Mouse (Mus musculus) intestine, postnatal 0 days (tissue): Measurements from ENCODE around the gene Upk3b. TPM values are rescaled to one million over a fixed set of nuclear protein-coding genes. Genes with fewer than 3 reads are reported as not detected.

Experiments
- ATAC-seq: fragments of 200-750 bp; cut with Nextera tagmentation; 2 replicates; pipeline ENCODE4 v1.8.0; 2017; ENCODE audit warnings: mild to moderate bottlenecking, moderate TSS enrichment, moderate library complexity
- H3K27ac ChIP-seq: fragments of 300-500 bp; sonication (generic); 2 replicates; pipeline ENCODE4 v1.5.1; 2014; ENCODE audit warnings: mild to moderate bottlenecking, low read depth, low read length, moderate library complexity
- H3K27me3 ChIP-seq: fragments of 300-500 bp; sonication (generic); replicated peaks from 2 replicates; pipeline ENCODE4 v1.6.1; 2014; ENCODE audit warnings: low read length, mixed read lengths; ENCODE audit not compliant: control insufficient read depth, insufficient read depth
- H3K36me3 ChIP-seq: fragments of 300-500 bp; sonication (generic); 2 replicates; pipeline ENCODE4 v1.6.1; 2014; ENCODE audit warnings: mild to moderate bottlenecking, moderate library complexity; ENCODE audit not compliant: control insufficient read depth, insufficient read depth
- H3K4me1 ChIP-seq: fragments of 300-500 bp; sonication (generic); replicated peaks from 2 replicates; pipeline ENCODE4 v1.6.1; 2014; ENCODE audit warnings: antibody characterized with exemption, low read length, mixed read lengths; ENCODE audit not compliant: control insufficient read depth, insufficient read depth
- H3K4me2 ChIP-seq: fragments of 300-500 bp; sonication (generic); replicated peaks from 2 replicates; pipeline ENCODE4 v1.6.1; 2014; ENCODE audit warnings: low read depth, mild to moderate bottlenecking, moderate library complexity
- H3K4me3 ChIP-seq: fragments of 300-500 bp; sonication (generic); 2 replicates; pipeline ENCODE4 v1.5.1; 2014; ENCODE audit warnings: low read depth, low read length
- H3K9ac ChIP-seq: fragments of 300-500 bp; sonication (generic); 2 replicates; pipeline ENCODE4 v1.6.1; 2014; ENCODE audit warnings: mild to moderate bottlenecking, low read depth, low read length
- H3K9me3 ChIP-seq: fragments of 300-500 bp; sonication (generic); 2 replicates; pipeline ENCODE4 v1.6.1; 2016; ENCODE audit warnings: mixed run types; ENCODE audit not compliant: control insufficient read depth
- CTCF ChIP-seq: sonication (generic); IDR thresholded peaks from 2 replicates; pipeline ENCODE4 v1.5.1; 2016; ENCODE audit warnings: low read depth, mild to moderate bottlenecking, control low read depth, antibody characterized with exemption, moderate library complexity
- WGBS: fragments of 180-500 bp; shearing (Covaris S2); extraction: QIAGEN DNeasy Blood & Tissue Kit; methylation state at CpG from one replicate; pipeline ENCODE4 v1.1.7; 2014; 5-methylcytosine and 5-hydroxymethylcytosine counted together
- polyA plus RNA-seq: library from polyadenylated mRNA; unstranded; fragments of >200 nt; fragmentation: Nextera tagmentation; extraction: Ambion mirVana; gene quantifications from 2 replicates; pipeline ENCODE4 v1.2.1, GENCODE M21; 2015

Gene Upk3b
- polyA plus RNA-seq, 1 experiment from 2014 or later = 18.3 TPM

GRCm38 (mm10) chr5:136051231-136052085 lies 13.2 kb downstream of the Upk3b start:
- TF ChIP-seq CTCF = no peak
- no peak overlapping the region for H3K9ac ChIP-seq
- ATAC-seq = peak; percentile 17; the same call in 1 of the 2 replicates
- no peak overlapping the region for H3K4me3 ChIP-seq
- no peaks in the 10 kb centered on the region for H3K9me3 ChIP-seq
- no peaks in the 10 kb centered on the region for H3K36me3 ChIP-seq
- no peaks in the 10 kb centered on the region for H3K4me1 ChIP-seq
- H3K27ac ChIP-seq = no peak overlapping the region
- WGBS = 24% methylated on average over 10 of the region's 10 CpGs
- no peak overlapping the region; the same call in 1 of the 2 replicates for H3K4me2 ChIP-seq
- H3K27me3 ChIP-seq = no peaks in the 10 kb centered on the region

GRCm38 (mm10) chr5:136052861-136053655 lies 14.8 kb downstream of the Upk3b start:
- TF ChIP-seq CTCF = no peak
- Histone ChIP-seq H3K9me3 (no peaks in the 10 kb centered on the region), H3K4me2 (no peak overlapping the region), H3K27ac (no peak overlapping the region), H3K9ac (no peak overlapping the region), H3K4me1 (no peaks in the 10 kb centered on the region), H3K27me3 (no peaks in the 10 kb centered on the region), H3K4me3 (no peak overlapping the region), H3K36me3 (no peaks in the 10 kb centered on the region)
- ATAC-seq = no peak
- 78% methylated on average over 8 of the region's 8 CpGs for WGBS

GRCm38 (mm10) chr5:136054301-136055077 lies 16.2 kb downstream of the Upk3b start, which contains the start of gene Upk3bl:
Gene Upk3bl, plus strand, starts transcription at chr5:136054492.
- Histone ChIP-seq H3K9ac (no peak within 1 kb of the TSS), H3K9me3 (no peaks in the 10 kb centered on the region), H3K4me1 (no peaks in the 10 kb centered on the region), H3K27ac (no peak within 1 kb of the TSS), H3K27me3 (no peaks in the 10 kb centered on the region), H3K4me3 (no peak within 1 kb of the TSS), H3K36me3 (no peaks in the 10 kb centered on the region), H3K4me2 (no peak within 1 kb of the TSS)
- no peak for ATAC-seq
- TF ChIP-seq CTCF = no peak
- 69% methylated on average over 11 of the region's 11 CpGs for WGBS

- H3K4me1 ChIP-seq = no peaks in the 10 kb centered on the region
- H3K4me3 ChIP-seq = no peak overlapping the region
- 54% methylated on average over 4 of the region's 4 CpGs for WGBS
- H3K27me3 ChIP-seq = no peaks in the 10 kb centered on the region
- no peak overlapping the region for H3K4me2 ChIP-seq
- H3K9ac ChIP-seq = no peak overlapping the region
- no peak for ATAC-seq
- H3K36me3 ChIP-seq = no peaks in the 10 kb centered on the region
- no peaks in the 10 kb centered on the region for H3K9me3 ChIP-seq
- peak; percentile 35; the same call in 1 of the 2 replicates for TF ChIP-seq CTCF
- no peak overlapping the region for H3K27ac ChIP-seq
Measured at GRCm38 (mm10) chr5:136056062-136056461, 17.8 kb downstream of the Upk3b start.

- no peak for ATAC-seq
- TF ChIP-seq CTCF = no peak
- no peak overlapping the region for H3K4me2 ChIP-seq
- no peak overlapping the region for H3K27ac ChIP-seq
- WGBS = 10% methylated on average over 8 of the region's 8 CpGs
- no peaks in the 10 kb centered on the region for H3K4me1 ChIP-seq
- H3K4me3 ChIP-seq = no peak overlapping the region
- H3K9me3 ChIP-seq = no peaks in the 10 kb centered on the region
- H3K27me3 ChIP-seq = no peaks in the 10 kb centered on the region; the same call in 1 of the 2 replicates
- H3K9ac ChIP-seq = no peak overlapping the region
- H3K36me3 ChIP-seq = no peaks in the 10 kb centered on the region
Measured at GRCm38 (mm10) chr5:136057085-136057484, 18.8 kb downstream of the Upk3b start.
